Mouse (Mus musculus): ENCODE measurements around the gene Dgcr8. TPM values are rescaled to one million over a fixed set of nuclear protein-coding genes. Genes with fewer than 3 reads are reported as not detected.

The Dgcr8 gene
- total RNA-seq, 4 experiments from 2014 or later: 40.5 to 65.1 (median 46.7) TPM

DNA sequence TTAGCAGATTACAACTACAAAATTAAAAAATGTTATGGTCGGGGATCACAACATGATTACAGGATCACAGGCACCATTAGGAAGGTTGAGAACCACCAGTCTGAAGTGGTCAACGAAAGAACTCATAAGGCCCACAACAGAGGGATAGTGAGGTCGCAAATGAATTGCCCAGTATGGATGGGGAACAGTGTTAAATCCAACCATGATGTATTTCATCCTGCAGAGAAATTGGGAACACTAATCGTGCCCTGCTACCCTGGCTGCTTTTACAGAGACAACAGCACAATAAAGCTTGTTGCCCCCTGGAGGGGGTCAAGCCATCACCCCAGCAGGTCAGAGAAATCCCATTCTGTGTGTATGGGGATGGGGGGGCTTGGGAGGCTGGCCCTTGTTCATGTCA lies 38.8 kb downstream of the Dgcr8 start:
- no peak for DNase-seq (ENCODE audit: low spot score in 2 of 2)

GRCm38 (mm10) chr16:18249364-18249967 lies 39.6 kb downstream of the Dgcr8 start:
- no peak for DNase-seq (ENCODE audit: low spot score in 2 of 2)

GRCm38 (mm10) chr16:18248433-18249363 lies 40.3 kb downstream of the Dgcr8 start, which contains the start of the genes Trmt2a and Ranbp1:
TSS of gene Trmt2a (plus strand) at chr16:18248679.
TSS of gene Ranbp1 (minus strand) at chr16:18248732.
- DNase-seq (ENCODE audit: low spot score in 2 of 2): peak; percentile 98

GRCm38 (mm10) chr16:18247521-18248399 lies 41.3 kb downstream of the Dgcr8 start:
- DNase-seq (ENCODE audit: low spot score in 2 of 2): no peak

DNA sequence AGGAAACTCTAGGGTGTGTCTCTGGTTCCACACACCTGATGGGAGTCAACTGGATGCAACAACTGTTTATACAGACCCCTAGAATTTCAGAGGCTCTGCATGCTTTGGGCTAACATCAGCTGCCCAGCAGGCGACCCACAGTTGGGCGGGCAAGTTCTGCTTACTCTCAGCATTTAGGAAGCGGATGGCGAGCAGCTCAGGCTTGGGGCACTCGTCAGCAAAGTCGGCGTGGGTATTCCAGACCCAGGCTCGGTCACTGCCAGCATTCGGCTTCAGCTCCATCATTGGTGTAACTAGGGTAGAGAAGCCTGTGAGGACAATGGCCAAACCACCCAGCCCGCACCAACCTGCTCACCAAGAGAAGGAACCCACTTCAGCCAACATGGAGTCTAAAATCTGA lies 47.5 kb downstream of the Dgcr8 start:
- no peak for DNase-seq (ENCODE audit: low spot score in 2 of 2)

DNA sequence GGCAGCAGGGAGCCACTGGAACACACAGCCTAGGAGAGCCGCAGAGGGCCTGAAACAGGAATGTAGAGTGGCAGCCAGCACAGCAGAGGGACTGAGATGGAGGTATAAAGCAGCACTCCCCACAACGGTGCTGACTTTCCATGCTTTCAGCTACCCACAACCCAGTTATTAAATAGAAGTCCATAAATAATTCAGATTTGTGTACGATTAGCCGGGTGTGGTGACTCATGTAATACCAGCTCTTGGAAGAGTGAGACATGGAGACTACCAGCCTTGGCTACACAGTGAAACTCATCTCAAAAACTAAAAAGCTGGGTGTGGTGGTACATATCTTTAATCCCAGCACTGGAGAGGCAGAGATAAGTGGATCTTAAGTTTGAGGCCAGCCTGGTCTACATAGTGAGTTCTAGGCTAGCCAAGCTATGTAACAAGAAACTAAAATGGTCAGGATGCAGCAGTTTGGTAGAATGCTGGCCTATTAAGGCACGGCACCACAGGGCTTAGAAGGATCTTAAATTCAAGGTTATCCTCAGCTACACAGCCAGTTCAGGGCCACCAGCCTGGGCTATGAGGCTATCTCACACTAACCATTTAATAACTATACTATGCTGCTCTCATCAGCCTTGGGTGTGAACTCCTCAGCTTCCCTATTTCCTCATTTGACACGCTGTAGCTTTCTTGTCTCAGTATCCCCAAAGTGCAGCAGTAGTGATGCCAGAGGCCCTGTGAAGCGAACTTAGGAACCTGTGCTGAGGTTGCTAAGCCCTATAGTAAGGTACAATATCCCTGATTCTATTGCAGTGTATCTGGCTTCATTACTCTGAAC lies 52.2 kb downstream of the Dgcr8 start:
- no peak for DNase-seq (ENCODE audit: low spot score in 2 of 2)

- DNase-seq (ENCODE audit: low spot score in 2 of 2): peak; percentile 67 to 69
These were observed 53.5 kb downstream of the Dgcr8 start for GRCm38 (mm10) chr16:18235389-18236065.

DNA sequence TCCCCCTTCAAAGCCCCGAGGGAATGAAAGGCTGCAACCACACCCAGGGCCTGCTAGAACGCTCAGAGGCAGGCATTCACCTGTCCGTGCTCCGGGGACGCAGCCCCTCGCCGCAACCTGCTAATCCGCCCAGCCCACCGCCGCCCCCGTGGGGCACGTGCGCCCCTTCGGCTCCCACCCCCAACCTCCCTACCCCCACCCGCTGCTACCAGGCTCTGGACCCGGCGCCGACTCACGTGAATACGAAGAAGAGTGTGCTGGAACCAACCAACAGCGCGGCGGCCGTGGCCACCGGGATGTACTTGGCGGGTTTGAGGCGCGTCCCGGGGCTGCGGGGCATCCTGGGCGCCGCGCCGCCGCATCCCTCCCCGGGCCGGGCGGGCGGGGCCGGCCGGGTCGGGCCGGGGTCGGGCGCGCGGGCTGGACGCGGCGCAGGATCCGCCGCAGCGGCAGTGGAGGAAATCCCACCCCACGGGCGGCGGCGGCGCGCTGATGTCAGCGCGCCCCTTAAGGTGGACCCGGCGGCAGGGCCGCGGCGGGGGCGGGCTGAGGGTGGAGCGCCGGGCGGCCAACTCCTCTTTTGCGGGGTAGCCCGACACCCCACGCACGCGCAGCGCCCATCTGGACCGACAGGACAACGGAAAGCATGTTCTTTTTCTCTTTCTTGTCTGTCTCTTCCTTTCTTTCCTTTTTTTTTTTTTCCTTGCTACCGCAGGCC lies 54.2 kb downstream of the Dgcr8 start, which contains the start of gene Zdhhc8:
TSS of gene Zdhhc8 (minus strand) at position 466 of the 718 bp plus-strand sequence.
- peak in 1 of 2 experiments; percentile 76 for DNase-seq (ENCODE audit: low spot score in 2 of 2)

DNA sequence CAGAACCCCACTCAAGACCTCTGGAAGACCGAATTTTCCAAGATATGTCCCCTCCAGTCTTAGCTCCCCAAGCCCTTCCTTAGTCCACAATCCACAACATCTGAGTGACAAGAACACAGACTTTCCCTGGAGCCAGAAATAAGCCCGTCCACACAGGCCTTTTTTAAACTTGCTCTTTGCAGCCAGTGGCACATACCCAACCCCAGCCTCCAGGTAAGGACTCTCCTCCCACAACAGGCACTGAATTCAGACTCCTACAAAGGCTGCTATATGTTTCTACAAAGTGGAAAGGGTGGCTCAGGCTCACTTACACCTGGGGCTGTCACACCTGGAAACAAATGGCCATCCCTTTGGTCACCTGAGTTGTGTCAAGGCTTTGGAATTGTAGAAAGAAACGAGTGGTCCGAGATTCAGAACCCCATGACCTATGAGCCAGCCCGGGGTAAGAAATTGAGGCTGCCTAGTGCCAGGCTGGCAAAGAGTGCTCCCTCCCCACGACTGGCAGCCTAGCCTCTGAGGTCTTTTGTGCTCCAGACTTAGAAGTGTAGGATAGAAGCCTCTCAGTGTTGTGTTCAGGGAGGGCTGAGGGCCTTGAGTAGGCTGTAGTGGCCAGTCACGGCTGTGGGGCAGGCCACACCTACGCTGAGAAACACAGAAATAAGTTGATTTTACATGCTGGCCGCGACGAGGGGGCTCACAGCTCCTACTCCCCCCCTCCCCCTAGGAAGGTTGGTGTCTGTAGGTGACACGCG lies 55.0 kb downstream of the Dgcr8 start:
- peak in 1 of 2 experiments; percentile 26 for DNase-seq (ENCODE audit: low spot score in 2 of 2)

GRCm38 (mm10) chr16:18233451-18233850 lies 55.6 kb downstream of the Dgcr8 start:
- DNase-seq (ENCODE audit: low spot score in 2 of 2): no peak

- DNase-seq (ENCODE audit: low spot score in 2 of 2): no peak
These were observed 57.6 kb downstream of the Dgcr8 start for GRCm38 (mm10) chr16:18231451-18231850.

DNA sequence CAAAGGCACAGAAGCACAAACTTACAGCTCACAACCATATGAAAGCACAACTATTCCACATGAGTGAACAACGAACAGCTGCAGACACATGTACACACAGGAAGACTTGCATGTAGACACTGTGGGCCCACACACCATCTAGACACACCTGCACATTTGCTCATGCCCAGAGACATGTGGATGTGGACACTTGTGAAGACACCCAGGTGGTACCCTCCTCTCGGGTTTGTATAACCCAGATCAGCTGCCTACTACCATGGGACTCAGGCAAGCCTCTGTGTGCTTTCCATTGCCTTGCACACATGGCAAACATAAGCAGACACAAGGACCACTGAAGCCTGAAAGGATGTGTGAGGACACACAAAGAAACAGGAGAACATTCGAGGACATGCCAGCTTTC lies 58.0 kb downstream of the Dgcr8 start:
- DNase-seq (ENCODE audit: low spot score in 2 of 2): no peak

DNA sequence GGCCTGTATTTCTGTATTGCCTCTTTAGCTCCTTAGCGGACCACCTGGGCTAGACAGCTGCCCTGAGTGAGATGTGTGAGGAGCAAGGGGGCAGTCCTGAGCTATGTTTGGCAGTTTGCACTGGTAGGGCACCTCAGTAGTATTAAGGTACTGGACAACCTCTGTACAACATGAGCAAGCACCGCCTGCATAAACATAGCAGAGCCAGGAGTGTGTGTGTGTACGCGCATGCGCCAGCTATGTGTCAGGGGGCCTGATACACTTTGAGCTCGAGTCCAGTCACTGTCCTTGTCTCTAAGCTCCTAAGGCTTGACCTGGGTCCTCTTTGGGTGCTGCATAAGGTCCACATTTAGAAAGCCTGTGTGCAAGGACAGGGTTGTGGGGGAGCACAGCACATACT lies 58.4 kb downstream of the Dgcr8 start:
- DNase-seq (ENCODE audit: low spot score in 2 of 2): no peak

GRCm38 (mm10) chr16:18229622-18230021 lies 59.4 kb downstream of the Dgcr8 start:
- peak; percentile 82 to 85 for DNase-seq (ENCODE audit: low spot score in 2 of 2)

DNA sequence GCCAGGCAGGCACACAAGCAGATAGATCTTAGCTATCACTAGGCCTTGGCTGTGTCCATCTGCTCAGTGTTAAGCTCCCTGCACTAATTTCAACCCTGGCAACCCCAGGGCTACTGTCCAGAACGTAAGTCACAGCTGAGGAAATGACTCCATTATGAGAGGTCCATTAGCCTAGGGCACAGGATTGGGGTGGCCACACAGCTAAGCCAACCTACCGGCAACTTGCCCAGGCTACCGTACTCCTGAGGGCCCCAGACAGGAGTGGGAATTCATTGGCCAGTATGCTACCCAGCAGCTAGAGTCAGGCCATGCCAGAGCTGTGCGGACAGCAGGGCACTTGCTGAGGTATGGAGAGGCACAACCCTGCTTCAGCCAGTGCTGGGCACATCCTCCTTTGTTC lies 60.2 kb downstream of the Dgcr8 start:
- no peak for DNase-seq (ENCODE audit: low spot score in 2 of 2)

DNA sequence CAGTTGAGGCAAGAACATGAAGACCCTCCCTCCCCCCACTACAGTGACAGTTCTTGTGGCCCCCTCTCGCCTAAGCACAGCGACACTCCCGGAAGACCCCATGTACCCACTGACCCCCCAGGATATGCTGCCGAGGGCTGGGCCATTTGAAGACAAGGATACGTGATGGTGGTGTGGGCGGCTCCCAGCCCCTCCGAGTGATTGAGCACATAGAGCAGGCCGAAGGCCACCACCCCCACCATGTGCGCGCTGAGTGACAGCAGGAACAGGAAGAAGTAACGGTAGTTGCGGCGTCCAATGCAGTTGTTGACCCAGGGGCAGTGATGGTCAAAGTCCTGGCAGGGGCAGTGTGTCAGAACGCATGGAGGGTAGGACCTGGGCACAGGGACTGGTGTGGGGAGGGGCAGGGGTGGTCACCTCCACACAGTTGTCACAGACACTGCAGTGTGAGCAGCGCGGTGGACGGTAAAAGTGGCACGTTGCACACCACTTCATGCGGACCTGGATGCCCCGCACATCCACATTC lies 61.1 kb downstream of the Dgcr8 start:
- no peak for DNase-seq (ENCODE audit: low spot score in 2 of 2)

GRCm38 (mm10) chr16:18227187-18227586 lies 61.9 kb downstream of the Dgcr8 start:
- no peak for DNase-seq (ENCODE audit: low spot score in 2 of 2)

GRCm38 (mm10) chr16:18222188-18222587 lies 66.9 kb downstream of the Dgcr8 start:
- DNase-seq (ENCODE audit: low spot score in 2 of 2): no peak
